Mouse (Mus musculus) hindbrain, embryonic 14.5 days (tissue): Measurements from ENCODE around the gene P3h1. TPM values are rescaled to one million over a fixed set of nuclear protein-coding genes. Genes with fewer than 3 reads are reported as not detected.

ENCODE experiments used
- ATAC-seq: fragments of 200-750 bp; cut with Nextera tagmentation; 2 replicates; pipeline ENCODE4 v1.8.0; 2017; ENCODE audit warnings: moderate number of reproducible peaks, mild to moderate bottlenecking, moderate TSS enrichment, moderate library complexity; ENCODE audit not compliant: low FRiP score
- DNase-seq: peaks from one replicate; pipeline ENCODE4 v3.0.0-alpha.2; 2015; ENCODE audit warnings: low spot score
- H3K27ac ChIP-seq: fragments of 300-500 bp; sonication (generic); 2 replicates; pipeline ENCODE4 v1.5.1; 2014; ENCODE audit warnings: mild to moderate bottlenecking, moderate library complexity
- H3K27me3 ChIP-seq: fragments of 300-500 bp; sonication (generic); 2 replicates; pipeline ENCODE4 v1.6.1; 2014; ENCODE audit warnings: mild to moderate bottlenecking, low read length, mixed read lengths; ENCODE audit not compliant: control insufficient read depth, insufficient read depth
- H3K36me3 ChIP-seq: fragments of 300-500 bp; sonication (generic); replicated peaks from 2 replicates; pipeline ENCODE4 v1.6.1; 2014; ENCODE audit not compliant: control insufficient read depth, insufficient read depth
- H3K4me1 ChIP-seq: fragments of 300-500 bp; sonication (generic); replicated peaks from 2 replicates; pipeline ENCODE4 v1.6.1; 2014; ENCODE audit warnings: antibody characterized with exemption, low read length, mixed read lengths; ENCODE audit not compliant: control insufficient read depth, insufficient read depth
- H3K4me2 ChIP-seq: fragments of 300-500 bp; sonication (generic); replicated peaks from 2 replicates; pipeline ENCODE4 v1.6.1; 2014; ENCODE audit warnings: mild to moderate bottlenecking, moderate library complexity
- H3K4me3 ChIP-seq: fragments of 300-500 bp; sonication (generic); replicated peaks from 2 replicates; pipeline ENCODE4 v1.5.1; 2014; ENCODE audit warnings: mild to moderate bottlenecking, low read length
- H3K9ac ChIP-seq: fragments of 300-500 bp; sonication (generic); 2 replicates; pipeline ENCODE4 v1.6.1; 2014
- H3K9me3 ChIP-seq: fragments of 300-500 bp; sonication (generic); 2 replicates; pipeline ENCODE4 v1.6.1; 2016; ENCODE audit warnings: low read length; ENCODE audit not compliant: control insufficient read depth
- WGBS: fragments of 180-500 bp; shearing (Covaris S2); extraction: QIAGEN DNeasy Blood & Tissue Kit; methylation state at CpG from one replicate; pipeline ENCODE4 v1.1.7; 2014; 5-methylcytosine and 5-hydroxymethylcytosine counted together
- polyA plus RNA-seq: library from polyadenylated mRNA; unstranded; fragments of >200 nt; fragmentation: Nextera tagmentation; extraction: Ambion mirVana; gene quantifications from 2 replicates; pipeline ENCODE4 v1.2.1, GENCODE M21; 2014

P3h1 gene
- polyA plus RNA-seq = 10.9 and 12.7 TPM in 2 replicates

DNA sequence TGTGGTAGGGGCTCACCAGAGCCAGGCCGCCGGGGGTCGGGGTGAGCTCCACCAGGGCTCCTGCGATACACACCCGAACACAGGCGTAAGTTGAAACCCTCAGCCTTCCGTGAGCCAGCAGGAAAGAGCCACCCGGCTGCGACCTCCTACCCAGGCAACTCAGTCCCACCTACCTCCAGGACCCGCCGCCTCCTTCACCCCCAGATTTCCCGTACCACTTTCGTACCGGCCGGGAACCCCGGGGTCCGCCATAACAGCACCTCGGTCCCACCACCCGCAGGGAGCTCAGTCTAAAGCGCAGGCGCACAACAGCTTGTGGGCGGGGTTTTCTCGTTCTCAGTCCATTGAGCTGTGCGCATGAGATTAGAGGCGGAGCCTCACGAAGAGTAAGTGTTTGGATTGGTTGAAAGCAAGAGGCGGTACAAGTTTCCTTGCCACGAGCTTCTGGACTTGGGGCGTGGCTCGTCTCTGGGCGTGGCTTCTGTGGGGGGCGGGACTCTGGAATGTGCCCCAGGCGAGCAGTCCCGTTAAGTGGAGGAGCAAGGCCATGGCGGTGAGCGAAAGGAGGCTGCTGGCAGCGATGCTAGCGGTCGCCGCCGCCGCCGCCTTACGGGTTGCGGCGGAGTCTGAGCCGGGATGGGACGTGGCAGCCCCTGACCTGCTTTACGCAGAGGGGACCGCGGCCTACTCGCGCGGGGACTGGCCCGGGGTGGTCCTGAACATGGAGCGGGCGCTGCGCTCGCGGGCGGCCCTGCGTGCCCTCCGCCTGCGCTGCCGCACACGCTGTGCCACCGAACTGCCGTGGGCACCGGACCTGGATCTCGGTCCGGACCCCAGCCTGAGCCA lies at the start of gene P3h1, which contains the start of gene AU022252:
P3h1 (plus strand) TSS at position 506 of the 846 bp plus-strand sequence.
AU022252 (minus strand) TSS at position 303 of the 846 bp plus-strand sequence.
- peak within 1 kb of the TSS; percentile 86 for H3K4me2 ChIP-seq
- peak; percentile 99 for DNase-seq

GRCm38 (mm10) chr4:119183525-119183924 lies 49.2 kb upstream of the P3h1 start:
- Histone ChIP-seq H3K27me3 (no peaks in the 10 kb centered on the region), H3K4me3 (no peak overlapping the region), H3K9me3 (no peaks in the 10 kb centered on the region), H3K36me3 (no peaks in the 10 kb centered on the region), H3K4me1 (no peaks in the 10 kb centered on the region), H3K9ac (no peak overlapping the region), H3K27ac (no peak overlapping the region), H3K4me2 (no peak overlapping the region)
- ATAC-seq (no peak), DNase-seq (no peak)
- 50% methylated on average over 1 of the region's 1 CpGs for WGBS

More for the DNA sequence above, at the start of gene P3h1, which contains the start of gene AU022252:
- H3K36me3 ChIP-seq = 0 out of 2 replicates have a peak, but pooled peaks cover 16% of the 10 kb centered on the region
- under 1% methylated on average over 70 of the region's 71 CpGs for WGBS
- H3K9ac ChIP-seq = peak within 1 kb of the TSS; percentile 78
- peak within 1 kb of the TSS; percentile 20; the same call in 1 of the 2 replicates for H3K27ac ChIP-seq
- H3K4me1 ChIP-seq = peaks cover 15% of the 10 kb centered on the region
- peak within 1 kb of the TSS; percentile 70 for H3K4me3 ChIP-seq
- no peaks in the 10 kb centered on the region for H3K9me3 ChIP-seq
- no peaks in the 10 kb centered on the region for H3K27me3 ChIP-seq
- ATAC-seq = peak; percentile 97

- DNase-seq = no peak
- Histone ChIP-seq H3K4me3 (no peak overlapping the region), H3K4me2 (no peak overlapping the region), H3K9me3 (no peaks in the 10 kb centered on the region), H3K36me3 (no peaks in the 10 kb centered on the region), H3K27me3 (no peaks in the 10 kb centered on the region), H3K9ac (no peak overlapping the region), H3K4me1 (no peaks in the 10 kb centered on the region), H3K27ac (no peak overlapping the region)
- WGBS = 83% methylated on average over 4 of the region's 4 CpGs
- no peak for ATAC-seq
Observed at GRCm38 (mm10) chr4:119185771-119186170, 46.9 kb upstream of the P3h1 start.

DNA sequence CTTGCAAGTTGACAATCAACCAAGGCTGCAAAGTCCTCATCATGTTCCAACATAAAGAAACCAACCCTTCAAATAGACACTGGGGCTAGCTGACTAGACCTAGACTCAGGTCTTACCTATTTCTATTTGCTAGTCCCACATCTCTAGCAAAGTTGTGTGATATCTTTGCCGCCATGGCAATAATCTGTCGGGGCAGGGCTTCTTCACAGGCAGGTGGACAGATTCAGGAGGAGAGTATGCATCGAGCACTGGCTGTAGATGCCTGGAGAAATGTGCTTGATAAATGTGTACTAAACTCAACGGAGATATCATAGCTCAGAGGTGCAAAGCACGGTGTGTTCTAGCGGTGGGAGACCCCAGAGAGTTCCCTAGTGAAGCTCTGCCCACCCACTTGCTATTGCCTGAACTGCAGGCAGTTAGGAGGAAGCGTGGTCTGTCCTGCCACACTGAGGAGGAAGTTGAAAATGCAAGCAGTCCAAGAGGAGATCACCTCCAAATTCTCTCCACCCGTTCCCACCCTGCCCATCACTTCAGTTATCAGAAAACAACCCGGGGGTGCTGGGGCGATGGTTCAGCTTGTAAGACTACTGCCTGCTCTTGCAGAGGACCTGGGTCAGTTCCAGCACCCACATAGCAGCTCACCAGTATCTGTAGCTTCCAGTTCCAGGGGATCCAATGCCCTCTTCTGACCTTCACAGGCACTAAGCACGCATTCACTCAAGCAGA lies 44.5 kb upstream of the P3h1 start:
- ATAC-seq (no peak), DNase-seq (no peak)
- Histone ChIP-seq H3K4me3 (no peak overlapping the region), H3K4me2 (no peak overlapping the region), H3K27me3 (no peaks in the 10 kb centered on the region), H3K27ac (no peak overlapping the region), H3K9ac (no peak overlapping the region), H3K36me3 (no peaks in the 10 kb centered on the region), H3K4me1 (no peaks in the 10 kb centered on the region), H3K9me3 (no peaks in the 10 kb centered on the region)
- WGBS = 57% methylated on average over 11 of the region's 11 CpGs

- Histone ChIP-seq H3K4me1 (no peaks in the 10 kb centered on the region), H3K27me3 (no peaks in the 10 kb centered on the region), H3K27ac (no peak overlapping the region), H3K4me3 (no peak overlapping the region), H3K9me3 (no peaks in the 10 kb centered on the region), H3K4me2 (no peak overlapping the region), H3K36me3 (no peaks in the 10 kb centered on the region), H3K9ac (no peak overlapping the region)
- 25% methylated on average over 6 of the region's 6 CpGs for WGBS
- ATAC-seq (no peak), DNase-seq (no peak)
Observed at GRCm38 (mm10) chr4:119189392-119189791, 43.3 kb upstream of the P3h1 start.

DNA sequence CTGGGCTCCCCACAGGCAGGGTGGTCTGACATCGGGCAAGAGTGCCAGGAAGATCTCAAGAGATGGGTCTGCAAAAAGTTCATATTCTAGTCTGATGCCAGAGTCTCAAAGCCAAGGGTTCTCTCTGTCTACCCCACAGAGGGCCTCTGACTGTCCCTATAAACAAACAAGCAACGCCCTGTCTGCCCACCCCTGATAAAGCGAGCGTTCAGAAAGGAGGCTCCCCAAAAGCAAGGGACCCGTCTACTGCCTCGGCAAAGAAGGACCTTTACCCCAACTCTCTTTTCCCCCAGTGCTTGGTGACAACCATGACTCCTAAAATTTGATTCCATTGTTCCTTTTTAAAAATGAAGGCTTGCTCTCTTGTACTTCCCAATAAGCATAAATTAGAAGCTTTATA lies 42.9 kb upstream of the P3h1 start, which contains the start of gene Ermap:
Ermap (minus strand) TSS at position 148 of the 400 bp plus-strand sequence.
- no peak for ATAC-seq
- Histone ChIP-seq H3K27me3 (no peaks in the 10 kb centered on the region), H3K9ac (no peak within 1 kb of the TSS), H3K9me3 (no peaks in the 10 kb centered on the region), H3K4me3 (no peak within 1 kb of the TSS), H3K4me2 (no peak within 1 kb of the TSS), H3K27ac (no peak within 1 kb of the TSS), H3K36me3 (no peaks in the 10 kb centered on the region), H3K4me1 (no peaks in the 10 kb centered on the region)
- no peak for DNase-seq
- WGBS = 51% methylated on average over 6 of the region's 6 CpGs

GRCm38 (mm10) chr4:119190618-119191017 lies 42.1 kb upstream of the P3h1 start:
- no peak for ATAC-seq
- H3K27me3 ChIP-seq = no peaks in the 10 kb centered on the region
- no peak overlapping the region for H3K27ac ChIP-seq
- WGBS = 88% methylated on average over 8 of the region's 8 CpGs
- H3K9me3 ChIP-seq = no peaks in the 10 kb centered on the region
- no peak overlapping the region for H3K9ac ChIP-seq
- no peak overlapping the region for H3K4me2 ChIP-seq
- no peak overlapping the region for H3K4me3 ChIP-seq
- DNase-seq = no peak
- no peaks in the 10 kb centered on the region for H3K4me1 ChIP-seq
- H3K36me3 ChIP-seq = no peaks in the 10 kb centered on the region

DNA sequence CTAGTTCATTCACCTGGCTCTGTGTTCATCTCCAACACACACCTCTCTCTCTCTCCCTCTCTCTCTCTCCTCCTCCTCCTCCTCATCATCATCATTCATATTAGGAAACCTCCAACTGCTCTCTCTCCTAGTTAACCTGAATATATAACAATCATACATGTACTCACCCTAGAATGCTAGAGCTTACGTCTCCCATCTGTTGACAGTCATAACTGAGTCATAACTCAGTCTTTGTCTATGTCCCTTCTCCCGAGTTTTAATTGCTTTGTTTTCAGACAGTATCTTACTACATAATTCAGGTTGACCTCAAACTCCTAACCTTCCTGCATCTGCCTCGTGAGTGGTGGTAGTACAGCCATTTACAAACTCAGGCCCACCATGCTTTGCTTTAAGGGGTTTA lies 41.4 kb upstream of the P3h1 start:
- no peaks in the 10 kb centered on the region for H3K27me3 ChIP-seq
- no peak for DNase-seq
- H3K27ac ChIP-seq = no peak overlapping the region
- 74% methylated on average over 3 of the region's 3 CpGs for WGBS
- ATAC-seq = no peak
- no peaks in the 10 kb centered on the region for H3K4me1 ChIP-seq
- no peak overlapping the region for H3K9ac ChIP-seq
- no peaks in the 10 kb centered on the region for H3K36me3 ChIP-seq
- no peak overlapping the region for H3K4me2 ChIP-seq
- H3K9me3 ChIP-seq = no peaks in the 10 kb centered on the region
- H3K4me3 ChIP-seq = no peak overlapping the region

DNA sequence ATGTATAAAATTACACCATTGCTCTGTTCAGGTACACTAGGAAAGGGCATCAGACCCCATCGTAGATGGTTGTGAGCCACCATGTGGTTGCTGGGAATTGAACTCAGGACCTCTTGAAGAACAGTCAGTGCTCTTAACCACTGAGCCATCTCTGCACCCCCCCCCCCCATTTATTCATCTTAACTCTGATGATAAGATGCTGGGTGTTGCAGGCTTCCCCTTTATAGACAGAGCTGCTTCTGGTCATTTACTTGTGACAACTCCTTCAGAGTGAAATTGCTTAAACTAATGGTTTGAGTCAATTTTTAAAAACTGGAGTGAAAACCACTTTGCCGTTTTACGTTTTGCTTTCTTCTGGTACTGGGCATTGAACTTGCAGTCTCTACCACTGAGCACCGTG lies 40.0 kb upstream of the P3h1 start:
- peaks cover 13% of the 10 kb centered on the region for H3K4me1 ChIP-seq
- no peak overlapping the region for H3K4me3 ChIP-seq
- 87% methylated on average over 4 of the region's 4 CpGs for WGBS
- no peak for DNase-seq
- no peaks in the 10 kb centered on the region for H3K9me3 ChIP-seq
- H3K36me3 ChIP-seq = no peaks in the 10 kb centered on the region
- H3K4me2 ChIP-seq = no peak overlapping the region
- H3K27me3 ChIP-seq = no peaks in the 10 kb centered on the region
- no peak overlapping the region for H3K9ac ChIP-seq
- no peak for ATAC-seq
- H3K27ac ChIP-seq = no peak overlapping the region
